Mouse (Mus musculus) adrenal gland, adult 2 months (tissue): ENCODE measurements around the gene Galnt10. TPM values are rescaled to one million over a fixed set of nuclear protein-coding genes. Genes with fewer than 3 reads are reported as not detected.
A peak's percentile ranks its signal among the peaks of the same experiment; 100 is the strongest.
"Not testable (repeated sequence)": the region's sequence is repeated elsewhere in the genome, so short reads cannot be mapped to it uniquely, and the experiment has no call there.

ENCODE experiments used
- DNase-seq: peaks from one replicate; pipeline ENCODE4 v3.0.0; 2021
- polyA plus RNA-seq: library from polyadenylated mRNA; depleted of rRNA; stranded (reverse); fragments of >200 nt; gene quantifications from 2 replicates; pipeline ENCODE4 v1.2.3, GENCODE M21; 2012
- total RNA-seq, 2 experiments: library from RNA; stranded (reverse); gene quantifications; 2 replicates each; pipeline ENCODE4 v1.2.3; 2021

Gene Galnt10
- total and polyA plus RNA-seq, 3 experiments = 33.8 to 54.5 (median 50.2) TPM

DNA sequence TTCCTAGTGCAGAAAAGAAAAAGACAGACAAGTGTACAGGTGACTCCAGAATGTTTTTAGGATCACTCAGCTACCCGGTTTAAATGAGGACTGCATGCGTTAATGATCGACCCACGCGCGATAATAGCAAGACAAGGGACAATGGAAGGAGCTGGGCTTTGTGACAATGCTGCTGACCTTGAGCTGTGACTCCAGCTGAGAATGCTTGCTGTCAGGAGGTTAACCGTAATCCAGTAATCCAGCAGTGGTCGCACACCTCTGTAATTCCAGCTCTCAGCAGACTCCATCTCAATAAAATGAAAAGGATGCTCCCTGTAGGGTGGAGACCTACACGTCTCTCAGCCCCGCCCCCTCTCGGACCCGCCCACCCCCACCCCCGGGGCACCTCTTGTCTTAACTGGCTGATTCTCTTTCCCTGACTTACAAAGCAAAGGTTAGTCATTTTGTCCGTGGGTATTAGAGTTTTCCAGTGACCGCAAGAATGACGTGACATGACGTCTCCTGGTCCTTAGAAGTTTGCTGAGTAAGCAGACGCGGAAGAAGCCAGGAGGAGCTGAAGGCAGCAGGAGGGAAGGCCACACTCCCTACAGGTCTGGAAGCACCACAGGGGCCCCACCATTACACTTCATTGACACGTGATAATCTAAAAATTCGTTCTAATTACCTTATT, 145.8 kb downstream of the Galnt10 start:
- no peak for DNase-seq

DNA sequence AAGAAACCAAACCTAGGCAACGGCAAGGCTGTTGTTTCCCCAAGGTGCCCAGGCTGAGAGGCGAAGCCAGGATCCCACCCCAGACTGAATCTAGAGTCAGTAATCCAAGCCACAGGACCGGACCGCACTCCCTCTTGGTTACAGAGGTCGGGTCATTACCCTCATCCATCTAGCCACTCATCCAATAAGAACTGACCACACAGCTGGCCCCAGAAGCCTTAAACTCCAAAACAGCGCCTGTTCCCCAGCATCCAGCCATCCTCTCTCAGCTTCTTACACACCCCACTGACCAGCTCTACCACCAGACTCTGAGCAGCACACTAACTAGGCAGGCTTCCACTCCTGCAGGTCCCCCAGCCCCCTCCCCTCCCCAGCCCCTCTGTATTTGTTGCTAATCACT, 149.8 kb downstream of the Galnt10 start:
- DNase-seq = no peak

DNA sequence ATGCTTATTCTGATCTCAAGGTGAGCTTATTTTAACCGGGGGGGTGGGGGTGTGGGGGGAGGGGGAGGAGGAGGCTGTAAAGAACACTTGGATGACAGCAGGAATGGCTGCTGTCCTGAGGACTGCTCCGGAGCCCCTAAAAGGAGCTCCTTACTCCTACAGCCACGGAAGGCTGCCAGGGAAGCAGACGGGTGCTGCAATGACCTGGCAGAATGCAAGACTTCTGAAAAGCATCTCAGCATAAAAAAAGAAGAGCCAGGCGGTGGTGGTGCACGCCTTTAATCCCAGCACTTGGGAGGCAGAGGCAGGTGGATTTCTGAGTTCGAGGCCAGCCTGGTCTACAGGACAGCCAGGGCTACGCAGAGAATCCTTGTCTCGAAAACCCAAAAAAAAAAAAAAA, 152.6 kb downstream of the Galnt10 start:
- no peak for DNase-seq

DNA sequence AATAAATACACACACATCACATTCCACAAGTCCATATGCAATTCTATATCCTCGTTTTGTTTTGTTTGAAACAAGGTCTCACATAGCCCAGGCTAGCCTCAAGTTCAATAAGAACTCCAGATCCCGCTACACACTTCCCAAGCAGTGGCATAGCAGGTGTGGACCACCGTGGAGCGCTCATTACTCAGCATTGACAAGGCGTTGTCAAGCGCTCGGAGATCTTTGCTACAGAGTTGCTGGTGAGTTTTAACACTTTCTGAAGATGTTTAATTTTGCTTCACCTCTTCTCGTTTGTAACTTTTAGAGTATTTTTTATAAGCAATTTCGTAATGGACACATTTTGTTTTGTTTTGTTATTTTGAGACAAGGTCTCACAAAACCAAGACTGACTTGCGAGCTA, 154.2 kb downstream of the Galnt10 start:
- no peak for DNase-seq

DNA sequence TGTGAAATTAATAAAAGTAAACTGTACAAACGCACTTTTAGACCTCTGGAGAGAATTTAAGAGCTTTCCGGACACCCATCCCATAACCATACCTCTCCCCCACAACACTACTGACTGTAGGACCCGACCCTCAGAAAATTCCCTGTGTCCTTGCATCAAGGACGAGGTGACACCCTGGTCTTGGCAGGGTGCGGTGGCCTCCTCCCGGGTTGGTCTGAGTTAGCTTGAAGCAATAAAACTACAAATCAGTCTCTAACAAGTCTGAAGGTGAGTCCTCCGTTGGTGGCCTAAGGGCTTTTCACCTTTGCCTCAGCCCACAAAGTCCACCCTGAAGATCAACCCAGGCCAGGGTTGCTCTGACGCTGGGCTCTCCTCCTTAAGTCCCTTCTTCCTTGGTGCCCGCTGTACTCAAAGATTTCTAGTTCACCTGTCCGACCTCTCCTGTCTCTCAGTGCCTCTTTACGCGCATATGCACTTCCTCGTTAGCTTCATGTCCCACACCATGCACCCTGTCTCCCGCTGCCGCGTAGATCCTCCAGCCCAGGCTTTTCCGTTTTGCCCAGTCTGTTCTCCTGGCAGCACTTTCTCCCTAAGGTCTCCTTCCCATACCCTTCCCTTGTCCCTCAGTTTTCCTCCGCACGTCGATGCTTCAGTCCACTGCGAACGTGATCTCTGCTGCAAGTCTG, 155.2 kb downstream of the Galnt10 start:
- no peak for DNase-seq

DNA sequence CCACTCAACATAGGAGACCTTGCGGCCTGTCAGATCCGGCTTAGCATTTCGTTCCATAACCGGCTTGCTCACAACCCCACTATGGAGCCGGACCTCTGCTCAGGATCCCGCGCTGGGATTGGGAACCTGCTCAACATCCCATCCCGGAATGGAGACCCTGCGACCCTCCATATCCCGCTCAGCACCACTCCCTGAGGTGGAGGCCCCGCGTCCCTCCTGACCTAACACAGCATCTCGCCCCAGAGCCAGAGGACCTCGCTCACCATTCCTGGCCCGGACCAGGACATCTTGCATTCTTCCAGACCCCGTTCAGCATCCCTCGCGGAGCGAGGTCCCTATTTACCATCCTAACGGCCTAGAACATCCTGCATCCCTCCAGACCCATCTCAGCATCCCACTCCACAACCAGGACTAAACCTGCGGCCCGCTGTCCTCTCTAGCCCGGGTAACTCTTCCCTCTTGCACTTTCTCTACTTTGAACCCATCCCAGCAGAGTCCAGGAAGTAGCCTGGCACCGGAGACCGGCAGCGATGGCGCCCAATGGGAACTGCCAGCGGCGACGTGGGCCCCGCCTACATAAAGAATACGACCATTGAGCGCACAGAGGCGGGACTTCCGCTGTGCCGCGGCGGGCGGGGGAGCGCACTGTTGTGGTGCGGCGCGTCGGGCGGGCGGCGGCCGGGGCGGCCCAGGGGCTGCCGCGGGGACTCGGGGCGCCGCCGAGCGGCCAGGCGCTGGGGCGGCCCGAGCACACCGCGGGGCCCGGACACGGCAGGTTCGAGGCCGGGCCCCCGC, 155.9 kb downstream of the Galnt10 start, which contains the start of gene Sap30l:
TSS of gene Sap30l (plus strand) at position 667 of the 795 bp plus-strand sequence.
- DNase-seq = peak; percentile 99

DNA sequence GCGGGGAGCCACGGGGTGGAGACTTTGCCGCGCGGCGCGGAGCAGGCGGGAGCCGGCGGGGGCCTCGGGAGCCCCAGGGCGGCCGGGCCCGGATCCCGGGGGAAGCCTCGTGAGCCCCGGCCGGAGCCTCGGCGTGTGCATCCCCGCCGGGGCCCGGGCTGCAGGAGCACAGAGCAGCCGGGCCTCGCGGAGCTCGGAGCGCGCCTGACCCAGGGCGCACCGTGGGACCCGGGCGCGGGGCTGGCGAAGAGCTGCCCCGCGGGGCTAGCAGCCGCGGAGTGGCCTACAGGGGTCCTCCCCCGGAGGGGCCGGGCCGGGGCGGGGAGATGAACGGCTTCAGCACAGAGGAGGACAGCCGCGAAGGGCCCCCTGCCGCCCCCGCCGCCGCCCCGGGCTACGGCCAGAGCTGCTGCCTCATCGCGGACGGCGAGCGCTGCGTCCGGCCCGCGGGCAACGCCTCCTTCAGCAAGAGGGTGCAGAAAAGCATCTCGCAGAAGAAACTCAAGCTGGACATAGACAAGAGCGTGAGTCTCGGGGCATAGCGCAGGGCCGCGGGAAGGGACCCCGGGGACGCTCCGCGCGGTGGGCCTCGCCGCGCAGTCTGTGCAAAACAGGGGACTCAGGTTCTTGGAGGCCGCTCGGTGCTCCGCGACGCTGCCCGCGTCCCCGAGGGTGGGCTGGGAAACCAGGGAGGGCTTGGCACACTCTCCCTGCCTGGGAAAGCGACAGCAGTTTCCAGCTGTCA, 156.7 kb downstream of the Galnt10 start:
- peak; percentile 81 for DNase-seq

DNA sequence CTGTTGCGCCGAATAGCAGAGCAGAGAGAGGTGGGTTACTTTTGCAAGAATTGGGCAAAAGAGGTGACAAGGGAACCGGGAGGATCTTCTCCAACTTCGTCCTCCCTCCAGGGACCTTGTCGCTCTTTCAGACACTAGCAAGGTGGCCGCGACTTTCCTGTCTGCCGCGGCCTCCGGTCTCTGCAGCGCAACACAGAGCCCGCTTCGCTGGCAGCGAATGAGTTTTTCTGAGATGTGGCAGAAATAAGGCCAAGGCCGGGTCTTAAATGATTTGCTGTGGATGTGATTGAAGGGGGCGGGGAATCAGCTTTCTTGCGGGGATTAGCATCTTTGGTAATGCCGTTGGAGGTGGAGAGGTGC, 157.2 kb downstream of the Galnt10 start:
- DNase-seq = peak; percentile 78

DNA sequence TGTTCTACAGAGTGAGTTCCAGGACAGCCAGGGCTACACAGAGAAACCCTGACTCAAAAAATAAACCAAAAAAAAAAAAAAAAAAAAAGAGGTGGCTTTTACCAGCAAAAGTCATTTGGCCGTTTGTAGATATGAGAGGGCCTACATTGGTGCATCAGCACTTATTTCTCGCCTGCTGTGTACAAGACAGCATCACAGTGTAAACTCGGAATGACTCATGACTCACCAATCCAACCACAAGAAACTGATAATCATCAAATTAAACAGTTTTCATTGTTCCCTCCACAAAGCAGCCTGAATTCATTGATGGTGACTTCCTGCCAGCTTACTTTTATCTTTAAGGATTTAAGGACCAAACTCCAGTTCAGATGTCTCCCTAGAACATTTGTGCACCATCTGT, 159.8 kb downstream of the Galnt10 start:
- DNase-seq = no peak

DNA sequence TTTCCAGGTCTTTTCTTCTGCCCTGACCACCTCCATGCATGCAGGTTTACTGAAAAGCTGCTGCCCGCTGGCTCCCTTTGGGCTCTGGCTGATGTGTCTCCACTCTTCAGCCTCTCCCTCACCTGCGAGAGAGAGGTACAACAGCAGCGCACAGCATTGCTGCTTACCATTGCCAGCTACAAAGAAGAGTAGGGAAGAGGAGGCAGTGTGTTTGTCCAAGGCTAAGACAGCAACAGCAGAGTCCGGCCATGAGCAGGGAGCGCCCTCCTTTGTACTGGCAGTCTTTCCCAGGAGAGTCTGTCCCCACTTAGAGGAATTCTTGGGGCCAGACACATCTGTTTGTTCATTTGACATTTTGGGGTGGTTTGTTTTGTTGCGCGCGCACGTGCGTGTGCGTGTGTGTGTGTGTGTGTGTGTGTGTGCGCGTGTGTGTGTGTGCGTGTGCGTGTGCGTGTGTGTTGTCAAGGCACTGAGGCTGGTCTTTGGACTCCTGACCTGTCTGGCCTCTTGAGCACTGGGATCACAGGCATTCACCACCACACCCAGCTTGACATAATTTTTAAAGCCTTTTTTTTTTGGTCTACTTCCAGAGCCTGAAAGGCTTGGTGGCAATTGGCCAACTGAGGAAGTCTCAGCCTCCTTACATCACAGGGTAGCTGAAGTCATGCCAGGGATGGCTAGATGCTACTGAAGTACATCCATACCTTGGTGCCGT, 163.9 kb downstream of the Galnt10 start:
- DNase-seq = no peak

DNA sequence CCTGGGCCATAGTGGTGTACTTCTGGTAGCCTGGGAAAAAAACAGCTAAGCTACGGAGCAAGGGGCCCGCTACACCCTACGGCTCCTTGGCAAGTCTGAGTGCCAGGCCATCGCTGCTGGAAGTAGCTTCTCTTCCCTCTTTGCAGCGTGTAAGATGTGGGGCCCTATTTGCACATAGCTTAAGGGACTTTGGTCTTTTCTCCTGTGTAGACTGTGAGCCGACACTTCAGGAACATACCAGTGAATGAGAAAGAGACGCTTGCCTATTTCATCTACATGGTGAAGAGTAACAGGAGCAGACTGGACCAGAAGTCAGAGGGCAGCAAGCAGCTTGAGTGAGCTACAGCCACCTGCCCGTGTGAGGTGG, 164.5 kb downstream of the Galnt10 start:
- no peak for DNase-seq

DNA sequence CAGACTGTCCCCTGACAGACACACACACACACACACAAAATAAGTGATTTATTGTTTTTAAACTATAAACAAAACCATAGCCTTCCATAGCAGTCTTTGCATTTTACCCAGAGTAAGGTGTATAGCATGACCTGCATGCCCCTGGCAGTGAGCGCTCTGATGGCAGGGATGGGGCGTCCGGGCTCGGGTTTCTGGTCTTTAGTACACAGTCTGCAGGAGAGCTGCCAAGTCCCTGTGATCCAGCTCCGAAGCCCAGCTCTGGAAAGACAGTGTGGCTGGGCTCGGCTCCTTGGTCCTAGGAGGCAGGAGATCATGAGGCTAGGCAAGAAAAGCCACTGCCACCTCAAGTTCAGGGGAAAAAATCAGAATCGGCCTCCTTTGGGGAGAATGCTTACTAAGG, 165.8 kb downstream of the Galnt10 start:
- DNase-seq = no peak

DNA sequence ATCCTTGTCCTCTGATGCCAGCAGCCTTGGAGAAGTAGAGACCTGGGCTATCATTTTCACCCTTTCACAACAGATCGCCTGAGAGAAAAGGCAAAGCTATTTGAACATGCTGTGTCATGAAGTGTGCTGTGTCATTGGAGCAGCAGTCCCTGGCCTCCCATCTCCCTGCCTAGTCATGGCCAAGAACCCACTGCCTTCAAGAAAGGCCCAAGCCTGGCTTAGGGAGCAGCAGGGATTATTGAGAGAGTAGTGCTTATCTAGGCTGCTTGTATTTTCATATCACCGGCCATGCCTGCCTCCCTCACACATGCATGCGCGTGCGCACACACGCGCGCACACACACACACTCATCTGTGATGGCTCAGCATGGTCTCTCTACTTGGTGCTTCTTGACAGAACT, 167.0 kb downstream of the Galnt10 start:
- no peak for DNase-seq

DNA sequence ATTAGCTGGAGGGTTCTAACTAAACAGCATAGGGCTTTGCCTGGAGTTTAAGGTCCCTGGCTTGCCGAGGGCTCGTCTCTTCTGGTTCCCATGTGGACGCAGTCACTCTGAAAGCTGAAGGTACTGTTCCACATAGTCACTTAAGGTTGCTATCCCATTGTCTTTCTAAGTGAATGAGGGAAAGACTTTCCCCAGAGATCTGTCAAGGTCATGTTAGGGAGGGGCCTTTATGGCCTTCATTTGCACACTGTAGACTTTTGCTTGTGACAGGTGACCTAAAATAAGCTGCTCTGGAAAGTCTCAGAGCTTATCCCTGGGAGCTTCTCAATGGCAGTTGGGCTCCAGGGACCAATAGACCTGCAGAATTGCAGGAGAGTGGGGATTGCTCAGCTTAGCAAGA, 168.4 kb downstream of the Galnt10 start:
- no peak for DNase-seq

DNA sequence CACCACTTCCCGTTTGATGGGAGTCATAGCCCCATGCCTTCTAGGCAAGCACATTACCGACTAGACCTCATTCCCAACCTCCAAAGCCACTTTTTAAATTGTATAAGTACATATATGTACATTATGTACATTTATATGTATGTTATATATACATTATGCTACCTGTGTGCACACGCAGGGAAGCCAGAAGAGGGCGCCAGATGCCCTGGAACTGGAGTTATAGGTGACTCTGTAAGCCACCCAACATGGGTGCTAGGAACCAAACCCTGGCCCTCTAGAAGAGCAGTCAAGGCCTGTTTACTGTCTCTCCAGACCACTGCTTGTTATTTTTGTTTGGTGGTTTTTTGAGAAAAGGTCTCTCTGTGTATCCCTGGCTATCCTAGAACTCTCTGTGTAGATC, 172.9 kb downstream of the Galnt10 start:
- DNase-seq = no peak

DNA sequence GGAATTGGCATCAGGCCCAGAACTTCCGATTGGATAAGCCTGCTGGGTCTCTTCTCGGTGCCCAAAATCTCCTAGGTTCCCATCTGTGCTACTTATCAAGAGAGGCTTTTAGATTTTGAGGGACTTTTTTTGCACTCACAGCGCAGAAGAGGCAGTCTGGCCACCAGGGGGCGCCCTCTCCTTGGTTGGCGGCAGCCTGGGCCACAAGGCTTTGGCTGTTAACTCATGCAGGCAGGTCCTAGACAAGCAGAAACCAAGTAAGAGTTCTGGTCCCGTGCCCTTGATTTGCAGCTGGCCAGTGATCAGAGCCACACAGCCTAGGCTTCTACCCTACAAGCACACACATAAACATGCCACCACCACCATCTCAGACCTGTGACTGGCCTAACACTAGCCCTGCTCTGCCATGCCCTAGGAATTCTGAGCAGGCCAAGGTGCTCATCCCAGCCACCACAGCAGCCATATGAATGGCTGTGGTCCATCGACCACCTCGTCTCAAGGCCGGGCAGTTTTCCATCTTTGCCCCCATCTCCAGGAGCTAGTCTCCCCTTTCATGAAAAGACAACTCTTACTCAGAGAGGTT, 174.8 kb downstream of the Galnt10 start:
- peak; percentile 84 for DNase-seq

DNA sequence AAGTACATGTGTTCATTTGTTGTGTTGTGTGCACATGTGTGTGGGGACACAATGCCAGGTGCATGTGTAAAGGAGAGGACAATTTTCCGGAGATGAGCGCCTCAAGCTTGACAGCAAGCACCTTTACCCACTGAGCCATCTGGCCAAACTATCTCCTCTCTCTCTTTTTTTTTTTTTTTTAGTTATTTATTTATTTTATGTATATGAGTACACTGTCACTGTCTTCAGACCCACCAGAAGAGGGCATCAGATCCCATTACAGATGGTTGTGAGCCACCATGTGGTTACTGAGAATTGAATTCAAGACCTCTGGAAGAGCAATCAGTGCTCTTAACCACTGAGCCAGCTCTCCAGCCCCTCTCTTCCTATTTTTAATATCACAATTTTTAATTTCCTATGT, 177.9 kb downstream of the Galnt10 start:
- not testable (repeated sequence) for DNase-seq

DNA sequence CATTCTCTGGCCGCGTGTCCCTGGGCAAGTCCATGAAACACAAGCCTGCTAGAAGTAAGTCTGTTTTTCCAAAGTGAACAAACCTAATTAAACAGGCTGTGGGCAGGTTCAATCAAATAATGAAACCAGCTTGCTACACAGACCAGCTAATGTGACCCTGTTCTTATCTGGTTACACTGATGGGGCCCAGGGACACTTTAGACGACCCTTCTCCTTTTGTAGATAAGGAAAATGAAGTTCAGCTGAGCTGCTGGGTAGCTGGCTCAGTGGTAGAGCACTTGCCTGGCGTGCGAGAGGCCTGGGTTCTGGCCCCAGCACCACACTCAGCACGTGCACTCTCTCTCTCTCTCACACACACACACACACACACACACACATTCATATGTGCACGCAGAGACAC, 178.5 kb downstream of the Galnt10 start:
- no peak for DNase-seq

DNA sequence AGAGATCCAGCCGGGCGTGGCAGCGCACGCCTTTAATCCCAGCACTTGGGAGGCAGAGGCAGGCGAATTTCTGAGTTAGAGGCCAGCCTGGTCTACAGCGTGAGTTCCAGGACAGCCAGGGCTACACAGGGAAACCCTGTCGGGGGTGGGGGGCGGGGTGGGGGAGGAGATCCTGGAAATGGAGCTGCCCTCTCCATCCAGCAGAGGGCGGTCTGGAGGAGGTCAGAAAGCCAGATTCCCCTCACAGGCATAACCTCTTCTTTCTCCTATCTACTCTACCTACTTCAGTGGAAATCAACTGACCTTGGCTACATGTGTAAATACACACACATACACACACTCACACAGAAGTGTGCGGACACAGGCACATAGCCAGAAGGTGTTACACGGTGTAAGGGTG, 180.0 kb downstream of the Galnt10 start:
- DNase-seq = not testable (repeated sequence)

DNA sequence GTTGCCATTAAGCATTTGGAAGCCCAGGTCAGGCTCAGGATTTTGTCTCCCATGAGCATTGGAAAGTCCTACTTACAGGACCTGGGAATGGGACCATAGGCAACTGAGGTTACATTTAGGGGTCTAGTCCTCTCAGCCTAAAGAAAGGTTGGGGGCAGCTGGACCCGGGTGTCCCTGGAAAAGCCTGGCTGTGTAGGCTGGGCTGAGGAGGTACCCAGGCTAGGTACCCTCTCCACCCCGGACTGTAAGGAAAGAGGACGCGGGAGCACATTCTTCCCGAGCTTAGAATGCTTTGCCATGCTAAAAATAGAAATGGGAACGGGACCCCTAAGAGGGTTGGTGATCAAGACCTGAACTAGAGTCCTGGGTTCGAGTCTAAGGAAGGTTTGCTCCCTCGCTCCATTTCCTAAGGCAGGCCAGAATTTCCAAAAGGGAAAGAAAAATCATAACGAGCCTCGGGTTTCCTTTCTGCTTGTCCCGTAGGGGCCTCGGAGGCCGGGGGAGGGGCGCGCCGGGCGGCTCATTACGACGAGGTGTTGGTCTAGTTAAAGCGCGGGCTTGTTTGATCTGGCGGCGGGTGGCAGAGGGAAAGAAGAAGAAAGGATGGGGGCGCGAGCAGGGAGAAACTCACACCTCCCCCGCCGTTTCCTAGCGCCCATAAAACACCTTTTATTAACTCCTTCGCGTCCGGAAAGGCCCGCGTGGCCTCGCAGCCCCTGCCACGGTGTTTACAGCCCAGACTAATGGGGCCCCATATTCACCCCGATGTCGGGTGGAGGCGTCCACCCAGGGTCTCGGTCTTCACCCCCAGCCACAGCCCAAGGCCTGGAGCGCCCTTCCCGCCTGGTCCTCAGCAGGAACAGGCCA, 182.0 kb downstream of the Galnt10 start:
- no peak for DNase-seq
